Mouse (Mus musculus): ENCODE data around the gene Tapbp.

GRCm38 (mm10) chr17:33921361-33921760 is 5.7 kb downstream of the Tapbp start:
- TF ChIP-seq CTCF (IDR thresholded peaks at IDR 0.05; ENCODE audit: low read depth, low read length) (no peak), POLR2A (IDR thresholded peaks at IDR 0.05; ENCODE audit: borderline replicate concordance, low read depth, low read length) (no peak)
